Mouse (Mus musculus): ENCODE measurements at regions not wholly inside any gene's neighbourhood (a gene's known extent, or its start where the extent isn't known, plus 50 kb on each side); places are given as distances from the start of the nearest gene placed in this dataset.

- TF ChIP-seq MYC (IDR thresholded peaks at IDR 0.05; ENCODE audit: low read depth, low read length) = no peak
- no peak for TF ChIP-seq CTCF (IDR thresholded peaks at IDR 0.05 in 2 of 3, conservative IDR thresholded peaks at IDR 0.05 in 1 of 3; ENCODE audit: control insufficient read depth in 1 of 3, insufficient read depth in 1 of 3, low read depth in 2 of 3, low read length in 3 of 3, poor library complexity in 1 of 3, severe bottlenecking in 1 of 3)
- TF ChIP-seq NELFE (IDR thresholded peaks at IDR 0.05; ENCODE audit: low read depth, low read length) = no peak
- no peak for TF ChIP-seq CHD1 (IDR thresholded peaks at IDR 0.05; ENCODE audit: low read depth, low read length)
- no peak for TF ChIP-seq MAX (IDR thresholded peaks at IDR 0.05; ENCODE audit: low read length)
- Histone ChIP-seq H3K27ac (ENCODE audit: control insufficient read depth, low read depth, low read length) (no peak overlapping the region), H3K36me3 (ENCODE audit: control insufficient read depth in 1 of 2, insufficient read depth in 2 of 2, low read length in 2 of 2) (no peaks in the 10 kb centered on the region), H3K9me3 (replicated peaks; ENCODE audit: insufficient read depth, low read length) (no peaks in the 10 kb centered on the region), H3K4me3 (ENCODE audit: control insufficient read depth in 1 of 2, insufficient read depth in 1 of 2, low read depth in 2 of 2, low read length in 2 of 2) (no peak overlapping the region), H3K79me2 (ENCODE audit: control insufficient read depth, insufficient read depth, low read length, poor library complexity) (no peaks in the 10 kb centered on the region), H3K4me1 (ENCODE audit: control insufficient read depth in 1 of 2, insufficient read depth in 2 of 2, low read length in 2 of 2) (no peaks in the 10 kb centered on the region), H3K27me3 (ENCODE audit: control insufficient read depth in 1 of 2, insufficient read depth in 2 of 2, low read length in 2 of 2) (no peaks in the 10 kb centered on the region), H3K9ac (ENCODE audit: control insufficient read depth, low read depth, low read length, poor library complexity, severe bottlenecking) (no peak overlapping the region)
- no peak for DNase-seq (ENCODE audit: low read depth, low spot score)
Observed at GRCm38 (mm10) chr6:93422906-93423305, 479.6 kb upstream of the Adamts9 start.

GRCm38 (mm10) chr6:93422253-93422652, 479.0 kb upstream of the Adamts9 start:
- Histone ChIP-seq H3K79me2 (ENCODE audit: control insufficient read depth, insufficient read depth, low read length, poor library complexity) (no peaks in the 10 kb centered on the region), H3K9ac (ENCODE audit: control insufficient read depth, low read depth, low read length, poor library complexity, severe bottlenecking) (no peak overlapping the region), H3K9me3 (replicated peaks; ENCODE audit: insufficient read depth, low read length) (no peaks in the 10 kb centered on the region), H3K27ac (ENCODE audit: control insufficient read depth, low read depth, low read length) (no peak overlapping the region), H3K4me3 (ENCODE audit: control insufficient read depth in 1 of 2, insufficient read depth in 1 of 2, low read depth in 2 of 2, low read length in 2 of 2) (no peak overlapping the region), H3K4me1 (ENCODE audit: control insufficient read depth in 1 of 2, insufficient read depth in 2 of 2, low read length in 2 of 2) (no peaks in the 10 kb centered on the region), H3K27me3 (ENCODE audit: control insufficient read depth in 1 of 2, insufficient read depth in 2 of 2, low read length in 2 of 2) (no peaks in the 10 kb centered on the region), H3K36me3 (ENCODE audit: control insufficient read depth in 1 of 2, insufficient read depth in 2 of 2, low read length in 2 of 2) (no peaks in the 10 kb centered on the region)
- no peak for DNase-seq (ENCODE audit: low read depth, low spot score)
- TF ChIP-seq POLR2AphosphoS5 (IDR thresholded peaks at IDR 0.05; ENCODE audit: borderline replicate concordance, low read depth, low read length) (no peak), CHD2 (IDR thresholded peaks at IDR 0.05; ENCODE audit: low read length) (no peak), MEF2A (IDR thresholded peaks at IDR 0.05; ENCODE audit: extremely low read depth, insufficient replicate concordance, low read depth, low read length, poor library complexity, severe bottlenecking) (no peak), JUND (IDR thresholded peaks at IDR 0.05; ENCODE audit: low read depth, low read length) (no peak), RCOR1 (IDR thresholded peaks at IDR 0.05; ENCODE audit: low read depth, low read length) (no peak), MAFK (IDR thresholded peaks at IDR 0.05; ENCODE audit: borderline replicate concordance, low read depth, low read length) (no peak), NELFE (IDR thresholded peaks at IDR 0.05; ENCODE audit: low read depth, low read length) (no peak), BHLHE40 (IDR thresholded peaks at IDR 0.05; ENCODE audit: borderline replicate concordance, low read depth, low read length) (no peak), MYB (IDR thresholded peaks at IDR 0.05; ENCODE audit: low read depth, low read length) (no peak), UBTF (IDR thresholded peaks at IDR 0.05; ENCODE audit: borderline replicate concordance, insufficient read depth, low read depth, low read length) (no peak), ZC3H11A (IDR thresholded peaks at IDR 0.05; ENCODE audit: low read depth, low read length) (no peak), SIN3A (IDR thresholded peaks at IDR 0.05; ENCODE audit: low read length) (no peak), GATA1 (IDR thresholded peaks at IDR 0.05; ENCODE audit: low read depth, low read length) (no peak), TCF12 (IDR thresholded peaks at IDR 0.05; ENCODE audit: low read depth, low read length) (no peak), HCFC1 (IDR thresholded peaks at IDR 0.05; ENCODE audit: low read depth, low read length) (no peak), NRF1 (IDR thresholded peaks at IDR 0.05; ENCODE audit: insufficient read depth, low read depth, low read length, poor library complexity, severe bottlenecking) (no peak)
